Mouse (Mus musculus) liver, embryonic 14.5 days (tissue): ENCODE data around the gene Lyst.
"Not testable (repeated sequence)": the region's sequence is repeated elsewhere in the genome, so short reads cannot be mapped to it uniquely, and the experiment has no call there.

ENCODE experiments used
- CTCF ChIP-seq: IDR thresholded peaks from 2 replicates; pipeline ENCODE4 v1.5.1; 2016; ENCODE audit warnings: antibody characterized with exemption, low read depth, control low read depth
- EP300 ChIP-seq: IDR thresholded peaks from 2 replicates; pipeline ENCODE4 v1.6.1; 2016; ENCODE audit warnings: antibody characterized with exemption, low read depth

DNA sequence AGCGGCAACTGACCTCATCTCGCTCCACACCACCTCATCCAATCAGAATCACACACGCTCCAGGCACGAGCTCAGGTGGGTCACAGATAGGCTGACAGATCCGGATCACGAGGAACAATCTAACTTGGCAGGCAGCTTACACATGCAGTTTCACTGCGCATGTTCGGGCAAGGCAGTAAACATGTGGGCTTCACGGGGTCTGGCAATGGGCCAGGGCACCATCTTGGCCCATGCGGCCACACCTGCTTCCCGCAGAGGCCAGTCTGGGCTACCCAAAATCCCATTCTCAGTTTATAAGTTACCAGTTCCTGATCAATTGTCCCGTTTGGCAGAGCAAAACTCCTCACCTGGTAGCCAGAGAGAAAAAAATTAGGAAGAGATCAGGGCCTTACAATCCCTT is 207.6 kb downstream of the Lyst start:
- TF ChIP-seq CTCF, EP300: not testable (repeated sequence)
